Mouse (Mus musculus) E14TG2a.4 (cell line): ENCODE results near the gene Cyfip2.

Experiments
- CTCF ChIP-seq: conservative IDR thresholded peaks from 2 replicates; pipeline ENCODE4 v1.5.1; 2014; ENCODE audit warnings: low read length
- POU5F1 ChIP-seq: IDR thresholded peaks from 2 replicates; pipeline ENCODE4 v1.6.1; 2014; ENCODE audit warnings: low read length, borderline replicate concordance

GRCm38 (mm10) chr11:46244731-46245604 lies 67.7 kb downstream of the Cyfip2 start:
- TF ChIP-seq CTCF (no peak), POU5F1 (no peak)
